Mouse (Mus musculus): Measurements from ENCODE around the gene Gm16427. TPM values are rescaled to one million over a fixed set of nuclear protein-coding genes. Genes with fewer than 3 reads are reported as not detected.
"Not testable (repeated sequence)": the region's sequence is repeated elsewhere in the genome, so short reads cannot be mapped to it uniquely, and the experiment has no call there.

Gene Gm16427
- not detected in 2 replicates for polyA plus RNA-seq (2015; fragmentation: Nextera tagmentation; extraction: Ambion mirVana)

GRCm38 (mm10) chr5:93540100-93540499 lies at the start of gene Gm16427:
Gm16427 (minus strand) TSS chr5:93540200.
- not testable (repeated sequence) for H3K4me1 ChIP-seq (ENCODE audit: control insufficient read depth, low read depth, low read length); H3K4me2 ChIP-seq (ENCODE audit: low read depth, low read length); H3K27ac ChIP-seq (ENCODE audit: low read length); H3K4me3 ChIP-seq (ENCODE audit: low read depth, low read length); H3K27me3 ChIP-seq (ENCODE audit: control insufficient read depth, insufficient read depth, low read depth, low read length); H3K9ac ChIP-seq (ENCODE audit: low read depth, low read length); H3K9me3 ChIP-seq (replicated peaks; ENCODE audit: control insufficient read depth, low read length); H3K36me3 ChIP-seq (ENCODE audit: control insufficient read depth, insufficient read depth); ATAC-seq (ENCODE audit: low read depth)
- 44% methylated on average over 2 of the region's 3 CpGs for WGBS (ENCODE audit: insufficient replicate concordance)

Other genes with a start within 250 kb of the Gm16427 start
- not detected in 2 replicates for gene C87414, start 131.4 kb upstream of the Gm16427 start, polyA plus RNA-seq (2015; fragmentation: Nextera tagmentation; extraction: Ambion mirVana)

All from liver, embryonic 16.5 days (tissue).